Mouse (Mus musculus): ENCODE results near the gene Tmem266. TPM values are rescaled to one million over a fixed set of nuclear protein-coding genes. Genes with fewer than 3 reads are reported as not detected.

Gene Tmem266
- total and polyA plus RNA-seq, 2 experiments from 2014 or later: 5.9 to 7.1 TPM

- no peak overlapping the region for H3K4me3 ChIP-seq (ENCODE audit: low read length)
- TF ChIP-seq CTCF (IDR thresholded peaks at IDR 0.05; ENCODE audit: low read depth): no peak
- no peaks in the 10 kb centered on the region for H3K9me3 ChIP-seq (ENCODE audit: low read length)
- H3K4me2 ChIP-seq (ENCODE audit: low read depth, low read length): no peak overlapping the region
- H3K36me3 ChIP-seq (ENCODE audit: insufficient read depth, low read length): no peaks in the 10 kb centered on the region
- no peak overlapping the region for H3K9ac ChIP-seq (replicated peaks; ENCODE audit: low read length)
- ATAC-seq (no peak), DNase-seq (ENCODE audit: low spot score) (no peak)
- 42% methylated on average over 2 of the region's 2 CpGs for WGBS
- H3K4me1 ChIP-seq (ENCODE audit: insufficient read depth, low read length): peaks cover 7% of the 10 kb centered on the region; the same call in 1 of the 2 replicates
- H3K27ac ChIP-seq: no peak overlapping the region
- no peaks in the 10 kb centered on the region for H3K27me3 ChIP-seq (ENCODE audit: insufficient read depth, low read length)
Observed at GRCm38 (mm10) chr9:55406773-55407172, 80.1 kb downstream of the Tmem266 start.

GRCm38 (mm10) chr9:55408851-55409250 is 82.1 kb downstream of the Tmem266 start:
- ATAC-seq: peak; percentile 55; the same call in 1 of the 2 replicates
- DNase-seq (ENCODE audit: low spot score): peak; percentile 49
- Histone ChIP-seq H3K36me3 (ENCODE audit: insufficient read depth, low read length) (no peaks in the 10 kb centered on the region), H3K9me3 (ENCODE audit: low read length) (no peaks in the 10 kb centered on the region), H3K27me3 (ENCODE audit: insufficient read depth, low read length) (no peaks in the 10 kb centered on the region), H3K4me2 (ENCODE audit: low read depth, low read length) (no peak overlapping the region), H3K4me1 (ENCODE audit: insufficient read depth, low read length) (0 out of 2 replicates have a peak, but pooled peaks cover 7% of the 10 kb centered on the region), H3K9ac (replicated peaks; ENCODE audit: low read length) (no peak overlapping the region), H3K27ac (no peak overlapping the region), H3K4me3 (ENCODE audit: low read length) (no peak overlapping the region)
- no peak for TF ChIP-seq CTCF (IDR thresholded peaks at IDR 0.05; ENCODE audit: low read depth)
- 13% methylated on average over 4 of the region's 4 CpGs for WGBS

DNA sequence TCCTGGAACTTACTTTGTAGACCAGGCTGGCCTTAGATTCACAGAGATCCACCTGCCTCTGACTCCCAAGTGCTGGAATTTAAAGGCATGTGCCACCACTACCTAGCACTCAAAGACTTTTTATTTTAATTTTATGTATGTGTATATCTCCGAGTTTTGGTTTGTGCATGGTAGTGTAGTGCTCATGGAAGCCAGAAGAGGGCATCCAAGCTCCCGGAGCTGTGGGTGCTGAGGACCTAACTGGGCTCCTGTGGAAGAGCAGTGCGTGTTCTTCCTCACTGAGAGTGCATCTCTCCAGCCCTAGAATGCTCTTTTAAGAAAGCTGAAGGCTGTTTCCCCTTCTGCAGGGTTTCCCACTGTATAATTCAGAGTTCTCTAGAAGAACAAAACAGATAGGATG is 83.1 kb downstream of the Tmem266 start:
- DNase-seq (ENCODE audit: low spot score) (no peak), ATAC-seq (no peak)
- 44% methylated on average over 3 of the region's 3 CpGs for WGBS
- Histone ChIP-seq H3K9me3 (ENCODE audit: low read length) (no peaks in the 10 kb centered on the region), H3K4me3 (ENCODE audit: low read length) (no peak overlapping the region), H3K27ac (no peak overlapping the region), H3K4me1 (ENCODE audit: insufficient read depth, low read length) (0 out of 2 replicates have a peak, but pooled peaks cover 7% of the 10 kb centered on the region), H3K36me3 (ENCODE audit: insufficient read depth, low read length) (no peaks in the 10 kb centered on the region), H3K4me2 (ENCODE audit: low read depth, low read length) (no peak overlapping the region), H3K9ac (replicated peaks; ENCODE audit: low read length) (no peak overlapping the region), H3K27me3 (ENCODE audit: insufficient read depth, low read length) (no peaks in the 10 kb centered on the region)
- peak; percentile 44 for TF ChIP-seq CTCF (IDR thresholded peaks at IDR 0.05; ENCODE audit: low read depth)

- no peak overlapping the region for H3K9ac ChIP-seq (replicated peaks; ENCODE audit: low read length)
- no peak for TF ChIP-seq CTCF (IDR thresholded peaks at IDR 0.05; ENCODE audit: low read depth)
- no peak for DNase-seq (ENCODE audit: low spot score)
- H3K36me3 ChIP-seq (ENCODE audit: insufficient read depth, low read length): no peaks in the 10 kb centered on the region
- no peaks in the 10 kb centered on the region for H3K9me3 ChIP-seq (ENCODE audit: low read length)
- WGBS: 82% methylated on average over 6 of the region's 6 CpGs
- no peak overlapping the region for H3K4me3 ChIP-seq (ENCODE audit: low read length)
- 0 out of 2 replicates have a peak, but pooled peaks cover 7% of the 10 kb centered on the region for H3K4me1 ChIP-seq (ENCODE audit: insufficient read depth, low read length)
- no peak overlapping the region for H3K27ac ChIP-seq
- no peak overlapping the region for H3K4me2 ChIP-seq (ENCODE audit: low read depth, low read length)
- ATAC-seq: no peak
- H3K27me3 ChIP-seq (ENCODE audit: insufficient read depth, low read length): no peaks in the 10 kb centered on the region
Observed at GRCm38 (mm10) chr9:55410430-55410829, 83.7 kb downstream of the Tmem266 start.

DNA sequence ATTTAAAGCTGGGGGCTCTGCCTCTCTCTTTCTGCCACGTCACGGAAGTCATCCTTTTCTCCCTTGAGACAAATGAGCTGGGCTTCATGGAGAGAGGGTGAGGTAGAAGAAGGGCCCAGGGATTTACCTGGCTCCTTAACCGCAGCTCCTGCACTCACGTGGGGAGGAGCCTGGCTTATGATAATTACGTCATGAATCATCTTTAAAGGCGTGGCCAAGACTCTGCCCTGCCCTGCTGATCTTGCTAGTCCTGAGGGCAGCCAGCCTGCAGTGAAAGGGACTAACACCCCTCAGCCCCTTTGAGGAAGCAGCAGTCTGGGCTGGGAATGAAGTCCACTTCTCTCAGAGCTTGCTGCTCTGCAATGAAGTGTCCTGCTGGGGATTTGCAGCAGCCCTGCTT is 84.4 kb downstream of the Tmem266 start:
- Histone ChIP-seq H3K9ac (replicated peaks; ENCODE audit: low read length) (no peak overlapping the region), H3K4me2 (ENCODE audit: low read depth, low read length) (no peak overlapping the region), H3K36me3 (ENCODE audit: insufficient read depth, low read length) (no peaks in the 10 kb centered on the region), H3K9me3 (ENCODE audit: low read length) (no peaks in the 10 kb centered on the region), H3K27ac (no peak overlapping the region), H3K4me3 (ENCODE audit: low read length) (no peak overlapping the region), H3K27me3 (ENCODE audit: insufficient read depth, low read length) (no peaks in the 10 kb centered on the region), H3K4me1 (ENCODE audit: insufficient read depth, low read length) (0 out of 2 replicates have a peak, but pooled peaks cover 7% of the 10 kb centered on the region)
- DNase-seq (ENCODE audit: low spot score) (no peak), ATAC-seq (no peak)
- no peak for TF ChIP-seq CTCF (IDR thresholded peaks at IDR 0.05; ENCODE audit: low read depth)
- 42% methylated on average over 6 of the region's 6 CpGs for WGBS

GRCm38 (mm10) chr9:55421786-55422185 is 95.1 kb downstream of the Tmem266 start:
- no peaks in the 10 kb centered on the region for H3K36me3 ChIP-seq (ENCODE audit: insufficient read depth, low read length)
- DNase-seq (ENCODE audit: low spot score) (no peak), ATAC-seq (no peak)
- 0 out of 2 replicates have a peak, but pooled peaks cover 2% of the 10 kb centered on the region for H3K9me3 ChIP-seq (ENCODE audit: low read length)
- H3K4me3 ChIP-seq (ENCODE audit: low read length): no peak overlapping the region
- H3K4me1 ChIP-seq (ENCODE audit: insufficient read depth, low read length): no peaks in the 10 kb centered on the region
- 96% methylated on average over 3 of the region's 3 CpGs for WGBS
- no peaks in the 10 kb centered on the region for H3K27me3 ChIP-seq (ENCODE audit: insufficient read depth, low read length)
- H3K9ac ChIP-seq (replicated peaks; ENCODE audit: low read length): no peak overlapping the region
- H3K27ac ChIP-seq: no peak overlapping the region
- no peak overlapping the region for H3K4me2 ChIP-seq (ENCODE audit: low read depth, low read length)
- no peak for TF ChIP-seq CTCF (IDR thresholded peaks at IDR 0.05; ENCODE audit: low read depth)
